In the genomic region with DNA sequence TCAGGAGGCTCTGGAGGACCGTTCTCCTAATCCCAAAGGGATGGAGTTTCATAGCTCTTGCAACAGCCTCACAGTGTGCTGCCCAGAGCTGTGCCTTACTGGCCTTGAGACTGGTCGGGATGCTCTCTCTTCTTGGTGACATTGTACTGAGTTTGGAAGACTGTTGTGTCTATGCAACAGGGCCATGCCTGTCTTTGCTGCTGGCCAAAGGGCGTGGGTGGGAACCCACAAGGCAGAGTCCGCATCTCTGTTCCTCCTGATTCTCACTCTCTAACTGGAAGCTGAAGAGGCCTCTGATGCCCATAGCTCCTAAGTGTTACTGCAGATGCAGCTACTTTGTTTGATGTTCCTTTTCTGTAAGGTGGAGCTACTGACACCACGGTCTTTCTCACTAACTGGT, we compare ENCODE assay signal across 27 mouse cellular contexts. TPM values are rescaled to one million over a fixed set of nuclear protein-coding genes. Genes with fewer than 3 reads are reported as not detected.
"Had no signal": no experiment of that assay in that cellular context is flagged by ENCODE, and none has a peak within 500 bp of the region (broad histone marks: within the 10 kb centered on the region; RNA-seq: fewer than 3 reads in every experiment).

No protein-coding gene starts in this region.

- H3K4me2 ChIP-seq: heart, embryonic 12.5 days; hindbrain, embryonic 13.5 days; hindbrain, embryonic 15.5 days; kidney, embryonic 15.5 days; limb, embryonic 12.5 days; liver, embryonic 11.5 days had no signal

- DNase-seq: gastrocnemius, postnatal 14 days; gastrocnemius, postnatal 36 days; heart, adult 18-20 months; heart, postnatal 10 days; heart, postnatal 36 days; kidney, adult 11 months; kidney, adult 2 months; kidney, adult 9 months; kidney, postnatal 14 days; kidney, postnatal 36 days; layer of hippocampus, adult 9-11 months; layer of hippocampus, postnatal 36 days; liver had no signal

- H3K36me3 ChIP-seq: heart, embryonic 10.5 days; heart, embryonic 12.5 days; hindbrain, embryonic 13.5 days; hindbrain, embryonic 15.5 days; kidney, embryonic 15.5 days; limb, embryonic 10.5 days; limb, embryonic 12.5 days had no signal

- H3K4me3 ChIP-seq: heart, embryonic 10.5 days; heart, embryonic 12.5 days; hindbrain, embryonic 13.5 days; hindbrain, embryonic 15.5 days; kidney, embryonic 15.5 days; limb, embryonic 10.5 days; limb, embryonic 12.5 days had no signal

- H3K27me3 ChIP-seq: heart, embryonic 12.5 days; hindbrain, embryonic 13.5 days; hindbrain, embryonic 15.5 days; kidney, embryonic 15.5 days; limb, embryonic 12.5 days had no signal

RNA-seq across cellular contexts. Expression of a gene that starts 39.4 kb away (rescaled TPM):
- total RNA-seq: gastrocnemius, adult 18-20 months; gastrocnemius, adult 8-10 months; gastrocnemius, postnatal 14 days; gastrocnemius, postnatal 36 days; heart, postnatal 36 days; hindbrain, postnatal 0 days; left cerebral cortex, adult 18-20 months had no signal
- polyA plus RNA-seq: hindbrain, embryonic 11.5 days; hindbrain, embryonic 13.5 days; hindbrain, embryonic 15.5 days; intestine, embryonic 14.5 days; limb, embryonic 10.5 days; limb, embryonic 12.5 days had no signal
